Mouse (Mus musculus): ENCODE measurements around the gene BC030870. TPM values are rescaled to one million over a fixed set of nuclear protein-coding genes. Genes with fewer than 3 reads are reported as not detected.
A peak's percentile ranks its signal among the peaks of the same experiment; 100 is the strongest.

Gene BC030870
- total RNA-seq, 2 experiments from 2014 or later = not detected

GRCm38 (mm10) chr8:65085680-65086079 lies 43.7 kb downstream of the BC030870 start:
- no peak for DNase-seq (ENCODE audit: low spot score in 2 of 2)

DNA sequence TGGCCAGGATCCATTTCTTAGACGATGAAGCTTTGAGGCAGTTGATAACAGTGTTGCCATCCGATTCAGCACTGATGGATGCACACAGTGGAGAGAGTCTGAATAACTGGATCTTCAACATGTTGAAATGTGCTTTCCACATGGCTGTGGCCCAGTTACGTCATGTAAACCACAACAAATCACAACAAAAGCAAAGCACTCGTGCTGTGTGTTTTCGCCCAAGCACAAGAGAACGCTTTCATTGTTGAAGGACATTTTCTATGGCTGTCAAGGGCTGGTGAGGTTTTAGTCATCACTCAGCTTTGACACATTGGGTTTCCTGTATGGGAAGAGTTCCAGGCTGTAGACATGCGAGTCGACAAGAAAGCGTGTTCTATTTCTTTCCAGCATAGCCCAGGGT lies 48.6 kb downstream of the BC030870 start:
- DNase-seq (ENCODE audit: low spot score in 2 of 2) = peak in 1 of 2 experiments; percentile 7

GRCm38 (mm10) chr8:65074733-65075132 lies 54.6 kb downstream of the BC030870 start, which contains the start of gene Gm10663:
Gm10663 (plus strand) TSS chr8:65075033.
- DNase-seq (ENCODE audit: low spot score in 2 of 2) = no peak

GRCm38 (mm10) chr8:65070996-65071395 lies 58.4 kb downstream of the BC030870 start:
- DNase-seq (ENCODE audit: low spot score in 2 of 2) = no peak

DNA sequence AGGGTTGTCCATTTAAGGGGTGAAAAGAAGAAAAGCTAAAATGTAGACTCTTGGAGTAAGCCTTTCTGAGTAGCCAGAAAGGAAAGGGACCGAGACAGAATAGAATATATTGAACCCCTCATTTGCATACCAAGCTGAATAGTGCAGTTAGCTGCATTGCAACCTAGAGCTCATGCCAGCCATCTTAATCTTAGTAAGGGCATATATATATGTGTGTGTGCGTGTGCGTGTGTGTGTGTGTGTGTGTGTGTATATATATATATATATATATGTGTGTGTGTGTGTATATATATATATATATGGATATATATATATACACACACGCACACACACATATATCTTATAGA lies 60.9 kb downstream of the BC030870 start:
- no peak for DNase-seq (ENCODE audit: low spot score in 2 of 2)

GRCm38 (mm10) chr8:65067694-65068472 lies 61.5 kb downstream of the BC030870 start:
- no peak for DNase-seq (ENCODE audit: low spot score in 2 of 2)

- DNase-seq (ENCODE audit: low spot score in 2 of 2) = no peak
These were observed 62.3 kb downstream of the BC030870 start for GRCm38 (mm10) chr8:65067031-65067430.

GRCm38 (mm10) chr8:65065622-65066021 lies 63.7 kb downstream of the BC030870 start:
- DNase-seq (ENCODE audit: low spot score in 2 of 2) = no peak

DNA sequence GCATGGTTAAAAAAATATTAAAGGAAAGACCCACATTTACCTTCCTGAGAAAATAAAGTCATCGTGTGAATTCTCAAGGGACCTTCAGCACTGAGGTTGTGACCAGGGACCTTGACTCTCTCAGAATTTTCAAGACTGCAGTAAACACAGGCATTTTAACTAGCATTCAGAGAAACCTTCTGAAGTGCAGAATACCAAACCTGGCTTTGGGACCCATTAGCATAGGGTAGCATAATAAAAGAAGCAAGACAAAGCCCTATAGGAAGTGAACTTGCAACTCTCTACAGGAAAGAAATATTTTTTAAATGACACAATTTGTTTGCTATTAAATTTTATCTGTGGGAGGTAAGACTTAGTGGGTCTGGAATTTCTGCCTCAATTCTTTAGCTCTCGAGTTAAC lies 65.3 kb downstream of the BC030870 start:
- DNase-seq (ENCODE audit: low spot score in 2 of 2) = no peak

DNA sequence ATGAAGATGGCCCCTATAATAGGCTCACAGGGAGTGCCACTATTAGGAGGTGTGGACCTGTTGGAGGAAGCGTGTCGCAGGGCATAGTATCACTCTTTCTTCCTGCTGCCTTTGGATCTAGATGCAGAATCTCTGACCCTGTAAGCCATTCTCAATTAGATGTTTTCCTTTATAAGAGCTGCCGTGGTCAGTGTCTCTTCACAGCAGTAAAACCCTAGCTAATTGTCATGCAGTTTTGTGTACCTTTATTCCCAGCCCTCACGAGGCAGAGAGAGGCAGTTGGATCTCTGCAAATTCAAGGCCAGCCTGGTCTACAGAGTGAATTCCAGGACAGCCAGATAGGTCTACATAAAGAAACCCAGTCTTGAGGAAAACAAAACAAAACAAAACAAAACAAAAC lies 67.2 kb downstream of the BC030870 start:
- no peak for DNase-seq (ENCODE audit: low spot score in 2 of 2)

DNA sequence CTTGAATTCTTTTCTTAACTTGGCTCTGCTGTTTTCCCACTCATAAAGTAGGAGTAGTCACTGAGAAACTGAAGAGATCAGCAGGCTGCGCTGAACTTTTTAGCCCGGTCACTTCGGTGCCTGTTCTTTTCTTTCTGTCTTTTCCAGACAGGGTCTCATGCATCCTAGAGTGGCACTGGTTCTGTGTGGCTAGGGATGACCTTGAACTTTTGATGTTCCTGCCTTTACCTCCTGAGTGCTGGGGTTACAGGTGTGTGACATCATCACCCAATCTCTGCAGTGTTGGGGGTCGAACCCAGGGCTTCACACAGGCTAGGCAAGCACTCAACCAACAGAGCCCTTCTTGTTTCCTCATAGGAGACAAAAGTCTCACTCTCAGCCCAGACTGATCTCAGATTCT lies 72.6 kb downstream of the BC030870 start:
- no peak for DNase-seq (ENCODE audit: low spot score in 2 of 2)

GRCm38 (mm10) chr8:65053968-65054367 lies 75.4 kb downstream of the BC030870 start:
- no peak for DNase-seq (ENCODE audit: low spot score in 2 of 2)

DNA sequence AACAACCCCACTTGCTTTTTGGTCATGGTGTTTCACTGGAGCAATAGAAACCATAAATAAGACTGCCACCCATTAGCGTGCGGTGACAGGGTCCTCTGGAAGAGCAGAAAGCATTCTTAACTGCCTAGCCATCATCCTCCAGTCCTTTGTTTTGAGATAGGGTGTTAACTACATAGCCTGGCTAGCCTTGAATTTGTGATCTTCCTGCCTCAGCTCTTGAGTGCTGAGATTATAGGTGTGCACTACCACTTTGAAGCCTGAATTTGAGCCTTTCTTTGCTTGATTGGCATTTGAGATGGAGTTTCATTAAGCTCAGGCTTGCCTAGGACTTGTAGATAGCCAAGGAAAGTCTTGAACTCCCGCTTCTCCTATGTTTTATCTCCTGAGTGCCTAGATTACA lies 75.8 kb downstream of the BC030870 start:
- no peak for DNase-seq (ENCODE audit: low spot score in 2 of 2)

- DNase-seq (ENCODE audit: low spot score in 2 of 2) = no peak
These were observed 81.6 kb downstream of the BC030870 start for GRCm38 (mm10) chr8:65047801-65048200.

DNA sequence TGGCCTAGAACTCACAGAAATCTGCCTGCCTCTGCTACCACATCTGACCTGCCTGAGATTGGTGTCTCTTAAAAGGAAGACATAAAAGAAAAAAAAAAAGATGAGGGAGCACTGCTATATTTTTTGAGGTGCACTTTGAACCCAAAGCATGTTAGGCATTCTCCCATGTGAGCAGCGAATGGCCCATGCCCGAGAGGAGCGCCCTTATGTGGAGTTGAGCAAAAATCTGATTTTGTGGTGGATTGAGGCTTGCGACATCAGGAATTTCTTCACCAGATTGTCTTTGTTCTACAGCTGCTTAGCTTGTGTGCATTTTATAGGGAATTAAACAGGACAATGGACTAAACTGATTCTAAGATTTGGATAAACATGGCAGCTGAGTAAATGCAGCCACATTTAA lies 82.2 kb downstream of the BC030870 start:
- DNase-seq (ENCODE audit: low spot score in 2 of 2) = no peak

DNA sequence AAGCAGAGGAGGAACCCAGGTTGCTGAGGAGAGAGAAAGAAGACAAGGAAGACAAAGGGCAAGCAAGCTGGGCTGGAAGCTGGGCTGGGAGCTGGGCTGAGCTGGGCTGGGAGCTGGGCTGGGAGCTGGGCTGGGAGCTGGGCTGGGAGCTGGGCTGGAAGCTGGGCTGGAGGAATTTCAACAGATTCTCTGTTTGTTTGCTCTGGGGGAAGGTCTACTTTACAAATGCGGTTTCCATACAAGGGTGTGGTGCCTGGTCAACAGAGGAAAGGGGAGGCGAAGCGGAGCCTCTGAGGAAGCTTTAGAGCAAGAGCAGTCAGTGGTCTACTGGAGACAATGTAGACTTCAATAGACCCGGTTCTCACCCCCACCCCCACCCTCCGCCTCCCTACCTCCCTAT lies 82.8 kb downstream of the BC030870 start:
- DNase-seq (ENCODE audit: low spot score in 2 of 2) = no peak

DNA sequence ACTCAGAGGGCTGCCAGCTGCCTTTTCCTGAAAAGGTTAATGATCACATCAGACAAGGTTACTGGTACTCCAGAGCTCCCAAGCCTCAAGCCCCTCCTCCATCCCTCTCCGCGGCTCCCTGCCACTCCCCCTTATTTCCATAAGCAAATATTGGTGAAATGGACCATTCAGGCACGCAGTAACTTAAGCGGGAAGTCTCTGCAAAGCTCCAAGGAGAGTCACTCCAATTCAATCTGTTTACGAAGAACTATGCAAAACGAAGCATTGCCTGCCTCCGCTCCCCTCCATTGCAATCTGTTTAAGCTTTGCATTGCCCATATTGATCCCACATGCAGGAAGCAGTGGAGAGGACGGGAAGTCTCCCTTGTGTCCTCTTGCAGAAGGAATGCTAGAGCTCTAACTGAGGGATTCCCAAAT lies 92.2 kb downstream of the BC030870 start, which contains the start of gene Apela:
Apela (minus strand) TSS at position 220 of the 417 bp plus-strand sequence.
- DNase-seq (ENCODE audit: low spot score in 2 of 2) = peak in 1 of 2 experiments; percentile 2

Small RNA genes within 50 kb of the gene (microRNA-seq; reads per million reads assigned to microRNA genes)
- gene Gm24333 (ENCODE audit: borderline number of aligned reads in 2 of 2) = 0 reads per million in 2 experiments

Other genes with a start within 250 kb of the BC030870 start
- gene Tmem192, start 182.4 kb downstream of the BC030870 start, total RNA-seq (2021) = 10 to 100 TPM; 32.4 to 50.5 TPM
- not detected for gene Trim75, start 141.7 kb downstream of the BC030870 start, total RNA-seq (2021)
- not detected for gene Trim61, start 111.0 kb downstream of the BC030870 start, total RNA-seq (2021)
- gene Trim60, start 111.0 kb downstream of the BC030870 start, total RNA-seq (2021) = not detected
- gene Apela, start 92.2 kb downstream of the BC030870 start, total RNA-seq (2021) = not detected
- gene Gm10663, start 54.5 kb downstream of the BC030870 start, total RNA-seq (2021) = not detected